Mouse (Mus musculus): ENCODE data around the gene Ccr6. TPM values are rescaled to one million over a fixed set of nuclear protein-coding genes. Genes with fewer than 3 reads are reported as not detected.

Ccr6 gene
- total RNA-seq, 2 experiments from 2014 or later: not detected

- peak; percentile 98 for DNase-seq
These were observed 47.8 kb downstream of the Ccr6 start for GRCm38 (mm10) chr17:8283526-8284253.

- peak; percentile 54 for DNase-seq
These were observed 48.4 kb downstream of the Ccr6 start for GRCm38 (mm10) chr17:8284254-8284661.

GRCm38 (mm10) chr17:8285056-8285455 is 49.2 kb downstream of the Ccr6 start:
- no peak for DNase-seq

- no peak for DNase-seq
These were observed 51.1 kb downstream of the Ccr6 start for GRCm38 (mm10) chr17:8286987-8287386.

- DNase-seq: no peak
These were observed 54.3 kb downstream of the Ccr6 start for GRCm38 (mm10) chr17:8289993-8290679.

- DNase-seq: no peak
These were observed 54.9 kb downstream of the Ccr6 start for GRCm38 (mm10) chr17:8290736-8291135.

- DNase-seq: no peak
These were observed 60.0 kb downstream of the Ccr6 start for GRCm38 (mm10) chr17:8295825-8296224.

GRCm38 (mm10) chr17:8296313-8296844 is 60.5 kb downstream of the Ccr6 start:
- no peak for DNase-seq

GRCm38 (mm10) chr17:8297746-8298145 is 61.9 kb downstream of the Ccr6 start:
- DNase-seq: no peak

- DNase-seq: no peak
These were observed 62.4 kb downstream of the Ccr6 start for GRCm38 (mm10) chr17:8298281-8298680.

- DNase-seq: no peak
These were observed 63.7 kb downstream of the Ccr6 start for GRCm38 (mm10) chr17:8299524-8299923.

GRCm38 (mm10) chr17:8301515-8301914 is 65.7 kb downstream of the Ccr6 start:
- no peak for DNase-seq

GRCm38 (mm10) chr17:8302772-8303438 is 67.1 kb downstream of the Ccr6 start:
- DNase-seq: no peak

- no peak for DNase-seq
These were observed 67.8 kb downstream of the Ccr6 start for GRCm38 (mm10) chr17:8303671-8304070.

- DNase-seq: no peak
These were observed 70.0 kb downstream of the Ccr6 start for GRCm38 (mm10) chr17:8305801-8306200.

Other genes with a start within 250 kb of the Ccr6 start
- under 1 TPM in 1 of 2 experiments, not detected in 1; 0.38 TPM for gene Gm49673, start 88.3 kb upstream of the Ccr6 start, total RNA-seq (2021)
- 10 to 100 TPM; 13.0 to 14.8 TPM for gene Rnaset2a, start 87.9 kb upstream of the Ccr6 start, total RNA-seq (2021)
- gene Fgfr1op, start 70.5 kb upstream of the Ccr6 start, total RNA-seq (2021): 10 to 100 TPM; 13.1 to 18.3 TPM
- 100 to 1,000 TPM; 407 to 421 TPM for gene Mpc1, start 46.9 kb downstream of the Ccr6 start, total RNA-seq (2021)
- 1 to 10 TPM; 6.8 to 8.0 TPM for gene Sft2d1, start 75.1 kb downstream of the Ccr6 start, total RNA-seq (2021)
- under 1 TPM; 0.08 to 0.10 TPM for gene Prr18, start 101.4 kb downstream of the Ccr6 start, total RNA-seq (2021)
- gene T2, start 119.9 kb downstream of the Ccr6 start, total RNA-seq (2021): not detected
- gene T, start 198.4 kb downstream of the Ccr6 start, total RNA-seq (2021): not detected